In genomic region chr2:18952102-18952673, GRCm38 (mm10) we compare ENCODE assay signal across 9 mouse cellular contexts. TPM values are rescaled to one million over a fixed set of nuclear protein-coding genes. Genes with fewer than 3 reads are reported as not detected.
A peak's percentile ranks its signal among the peaks of the same experiment; 100 is the strongest.
DNase-seq lines count a peak whose midpoint lies in the region; ATAC-seq and TF ChIP-seq lines count a peak whose summit lies in the region.
"Had no signal": no experiment of that assay in that cellular context is flagged by ENCODE, and none has a peak within 500 bp of the region (broad histone marks: within the 10 kb centered on the region; RNA-seq: fewer than 3 reads in every experiment).

No protein-coding gene starts in this region.

- H3K4me3 ChIP-seq in intestine, postnatal 0 days (ENCODE audit: low read depth, low read length), result no peak overlapping the region

- no peak for DNase-seq in frontal cortex, postnatal 25 days (ENCODE audit: low spot score in 2 of 2)
- peak; percentile 83 for DNase-seq in CD4-positive, CD25-positive, alpha-beta regulatory T cell, adult 2 months (ENCODE audit: low read depth, low spot score)
- DNase-seq in naive thymus-derived CD4-positive, alpha-beta T cell, adult 2 months (ENCODE audit: low read depth), result peak; percentile 93
- DNase-seq in cerebellum, adult 11-12 months, result no peak
- DNase-seq in gastrocnemius, adult 18-20 months (ENCODE audit: low spot score), result no peak
- DNase-seq in ovary, postnatal 10 days (ENCODE audit: low spot score), result no peak
- DNase-seq: lung, adult 18-20 months had no signal

- 0 out of 2 replicates have a peak overlapping the region, but pooled peaks have one; percentile 3 for H3K9ac ChIP-seq in intestine, postnatal 0 days (ENCODE audit: low read depth, low read length)

- no peak overlapping the region for H3K4me2 ChIP-seq in intestine, postnatal 0 days (replicated peaks; ENCODE audit: low read depth)

- no peak overlapping the region for H3K27ac ChIP-seq in intestine, postnatal 0 days (ENCODE audit: low read depth, low read length)

- WGBS in intestine, postnatal 0 days, result 21% methylated on average over 7 of the region's 7 CpGs

- ATAC-seq in frontal cortex, adult (ENCODE audit: low TSS enrichment), result peak; percentile 79
- no peak for ATAC-seq in intestine, postnatal 0 days

- no peaks in the 10 kb centered on the region for H3K36me3 ChIP-seq in intestine, postnatal 0 days (ENCODE audit: control insufficient read depth, insufficient read depth)

- H3K27me3 ChIP-seq in intestine, postnatal 0 days (replicated peaks; ENCODE audit: control insufficient read depth, insufficient read depth, low read length), result no peaks in the 10 kb centered on the region

- no peak for TF ChIP-seq CTCF in intestine, postnatal 0 days (IDR thresholded peaks at IDR 0.05; ENCODE audit: low read depth)

- no peaks in the 10 kb centered on the region for H3K4me1 ChIP-seq in intestine, postnatal 0 days (replicated peaks; ENCODE audit: control insufficient read depth, insufficient read depth, low read length)

- no peaks in the 10 kb centered on the region for H3K9me3 ChIP-seq in intestine, postnatal 0 days (ENCODE audit: control insufficient read depth)

RNA-seq across cellular contexts. Expression of gene Pip4k2a, which starts 45.7 kb away (rescaled TPM):
- 12.0 and 12.8 TPM in 2 replicates for polyA plus RNA-seq in intestine, postnatal 0 days (2015; fragmentation: Nextera tagmentation; extraction: Ambion mirVana)
- total RNA-seq in gastrocnemius, adult 18-20 months (2021), result 1 to 10 TPM; 2.6 to 2.7 TPM

RNA-seq across cellular contexts. Expression of gene 4930426L09Rik, which starts 46.0 kb away (rescaled TPM):
- polyA plus RNA-seq in intestine, postnatal 0 days (2015; fragmentation: Nextera tagmentation; extraction: Ambion mirVana), result 0.27 and 0.47 TPM in 2 replicates
- total RNA-seq in gastrocnemius, adult 18-20 months (2021), result not detected

Comparison
In these comparisons a context has a peak if more than half of its experiments do, and no peak if none do; other contexts are left out.
1. DNase-seq: peak in CD4-positive, CD25-positive, alpha-beta regulatory T cell, adult 2 months (single experiment) and naive thymus-derived CD4-positive, alpha-beta T cell, adult 2 months (single experiment); none in frontal cortex, postnatal 25 days (0 of 2), cerebellum, adult 11-12 months (single experiment), gastrocnemius, adult 18-20 months (single experiment) and ovary, postnatal 10 days (single experiment).